Comparison of ENCODE assay signal across 11 mouse cellular contexts in genomic region chr10:42862806-42863205, GRCm38 (mm10). TPM values are rescaled to one million over a fixed set of nuclear protein-coding genes. Genes with fewer than 3 reads are reported as not detected.
A peak's percentile ranks its signal among the peaks of the same experiment; 100 is the strongest.
DNase-seq lines count a peak whose midpoint lies in the region; ATAC-seq lines count a peak whose summit lies in the region.
"Had no signal": no experiment of that assay in that cellular context is flagged by ENCODE, and none has a peak within 500 bp of the region (broad histone marks: within the 10 kb centered on the region; RNA-seq: fewer than 3 reads in every experiment).

No protein-coding gene starts in this region.

- H3K4me2 ChIP-seq in hindbrain, embryonic 13.5 days = peak overlapping the region; percentile 55; the same call in 1 of the 2 replicates
- no peak overlapping the region for H3K4me2 ChIP-seq in hindbrain, embryonic 12.5 days (replicated peaks)
- 0 out of 2 replicates have a peak overlapping the region, but pooled peaks have one; percentile 9 for H3K4me2 ChIP-seq in midbrain, embryonic 13.5 days (replicated peaks)
- H3K4me2 ChIP-seq in forebrain, embryonic 16.5 days (ENCODE audit: low read length) = peak overlapping the region; percentile 54; the same call in 1 of the 2 replicates
- H3K4me2 ChIP-seq in neural tube, embryonic 15.5 days = peak overlapping the region; percentile 64

- H3K36me3 ChIP-seq in hindbrain, embryonic 13.5 days = no peaks in the 10 kb centered on the region
- H3K36me3 ChIP-seq in hindbrain, embryonic 12.5 days = no peaks in the 10 kb centered on the region
- H3K36me3 ChIP-seq in midbrain, embryonic 13.5 days = no peaks in the 10 kb centered on the region
- H3K36me3 ChIP-seq in midbrain, embryonic 10.5 days = no peaks in the 10 kb centered on the region
- H3K36me3 ChIP-seq in forebrain, embryonic 16.5 days (ENCODE audit: control insufficient read depth, insufficient read depth) = no peaks in the 10 kb centered on the region
- H3K36me3 ChIP-seq in neural tube, embryonic 15.5 days = no peaks in the 10 kb centered on the region
- H3K36me3 ChIP-seq: G1E; liver, embryonic 12.5 days had no signal

- no peak for ATAC-seq in hindbrain, embryonic 13.5 days (ENCODE audit: low FRiP score)
- no peak for ATAC-seq in hindbrain, embryonic 12.5 days (ENCODE audit: low FRiP score)
- ATAC-seq in midbrain, embryonic 13.5 days = no peak
- no peak for ATAC-seq in forebrain, embryonic 16.5 days
- no peak for ATAC-seq in neural tube, embryonic 15.5 days (ENCODE audit: low FRiP score)
- ATAC-seq: liver, embryonic 12.5 days had no signal

- 90% methylated on average over 4 of the region's 4 CpGs for WGBS in hindbrain, embryonic 13.5 days
- WGBS in hindbrain, embryonic 12.5 days = 84% methylated on average over 4 of the region's 4 CpGs
- WGBS in midbrain, embryonic 13.5 days = 84% methylated on average over 4 of the region's 4 CpGs
- 92% methylated on average over 4 of the region's 4 CpGs for WGBS in midbrain, embryonic 10.5 days
- 78% methylated on average over 4 of the region's 4 CpGs for WGBS in forebrain, embryonic 16.5 days
- WGBS in neural tube, embryonic 15.5 days = 80% methylated on average over 4 of the region's 4 CpGs

- no peak overlapping the region for H3K4me3 ChIP-seq in hindbrain, embryonic 13.5 days
- no peak overlapping the region for H3K4me3 ChIP-seq in hindbrain, embryonic 12.5 days
- no peak overlapping the region for H3K4me3 ChIP-seq in midbrain, embryonic 13.5 days (replicated peaks)
- H3K4me3 ChIP-seq in midbrain, embryonic 10.5 days = no peak overlapping the region
- H3K4me3 ChIP-seq in forebrain, embryonic 16.5 days (replicated peaks; ENCODE audit: low read length) = no peak overlapping the region
- no peak overlapping the region for H3K4me3 ChIP-seq in neural tube, embryonic 15.5 days (replicated peaks)

- H3K27me3 ChIP-seq in hindbrain, embryonic 13.5 days = 0 out of 2 replicates have a peak, but pooled peaks cover 11% of the 10 kb centered on the region
- H3K27me3 ChIP-seq in hindbrain, embryonic 12.5 days = no peaks in the 10 kb centered on the region; the same call in 1 of the 2 replicates
- no peaks in the 10 kb centered on the region for H3K27me3 ChIP-seq in midbrain, embryonic 13.5 days
- peaks cover 17% of the 10 kb centered on the region; the same call in 1 of the 2 replicates for H3K27me3 ChIP-seq in midbrain, embryonic 10.5 days (ENCODE audit: low read depth, poor library complexity, severe bottlenecking)
- peaks cover 8% of the 10 kb centered on the region; the same call in 1 of the 2 replicates for H3K27me3 ChIP-seq in forebrain, embryonic 16.5 days (replicated peaks; ENCODE audit: control insufficient read depth, insufficient read depth, low read length)
- H3K27me3 ChIP-seq in neural tube, embryonic 15.5 days (replicated peaks) = no peaks in the 10 kb centered on the region

- peaks cover 62% of the 10 kb centered on the region for H3K4me1 ChIP-seq in hindbrain, embryonic 13.5 days (replicated peaks)
- H3K4me1 ChIP-seq in hindbrain, embryonic 12.5 days = peaks cover 39% of the 10 kb centered on the region
- peaks cover 58% of the 10 kb centered on the region for H3K4me1 ChIP-seq in midbrain, embryonic 13.5 days (replicated peaks)
- H3K4me1 ChIP-seq in midbrain, embryonic 10.5 days = peaks cover 38% of the 10 kb centered on the region
- H3K4me1 ChIP-seq in forebrain, embryonic 16.5 days (replicated peaks; ENCODE audit: control insufficient read depth, insufficient read depth, low read length) = peaks cover 39% of the 10 kb centered on the region
- peaks cover 41% of the 10 kb centered on the region for H3K4me1 ChIP-seq in neural tube, embryonic 15.5 days
- H3K4me1 ChIP-seq: liver, embryonic 12.5 days had no signal

- DNase-seq in midbrain, embryonic 10.5 days (ENCODE audit: low spot score) = no peak
- DNase-seq in left cerebral cortex, adult 8-10 months (ENCODE audit: low spot score in 2 of 2) = no peak
- DNase-seq in right cerebral cortex, adult 2 months (ENCODE audit: low spot score in 2 of 2) = no peak
- DNase-seq: cerebellum, adult 11-12 months had no signal

- no peak overlapping the region for H3K9ac ChIP-seq in hindbrain, embryonic 13.5 days
- H3K9ac ChIP-seq in hindbrain, embryonic 12.5 days = no peak overlapping the region
- no peak overlapping the region for H3K9ac ChIP-seq in midbrain, embryonic 13.5 days (replicated peaks)
- H3K9ac ChIP-seq in forebrain, embryonic 16.5 days (replicated peaks; ENCODE audit: low read depth, low read length) = no peak overlapping the region
- H3K9ac ChIP-seq in neural tube, embryonic 15.5 days (replicated peaks) = no peak overlapping the region
- H3K9ac ChIP-seq: liver, embryonic 12.5 days had no signal

- no peak overlapping the region for H3K27ac ChIP-seq in hindbrain, embryonic 13.5 days
- no peak overlapping the region for H3K27ac ChIP-seq in hindbrain, embryonic 12.5 days
- no peak overlapping the region for H3K27ac ChIP-seq in midbrain, embryonic 13.5 days
- no peak overlapping the region for H3K27ac ChIP-seq in midbrain, embryonic 10.5 days (replicated peaks)
- H3K27ac ChIP-seq in forebrain, embryonic 16.5 days (ENCODE audit: low read length) = no peak overlapping the region
- no peak overlapping the region for H3K27ac ChIP-seq in neural tube, embryonic 15.5 days (replicated peaks)
- H3K27ac ChIP-seq: liver, embryonic 12.5 days had no signal

- H3K9me3 ChIP-seq in hindbrain, embryonic 13.5 days = no peaks in the 10 kb centered on the region
- no peaks in the 10 kb centered on the region for H3K9me3 ChIP-seq in hindbrain, embryonic 12.5 days (replicated peaks)
- H3K9me3 ChIP-seq in midbrain, embryonic 13.5 days = no peaks in the 10 kb centered on the region
- H3K9me3 ChIP-seq in midbrain, embryonic 10.5 days (replicated peaks) = no peaks in the 10 kb centered on the region
- no peaks in the 10 kb centered on the region for H3K9me3 ChIP-seq in forebrain, embryonic 16.5 days (ENCODE audit: control insufficient read depth, low read length)
- H3K9me3 ChIP-seq in neural tube, embryonic 15.5 days (replicated peaks) = no peaks in the 10 kb centered on the region
- H3K9me3 ChIP-seq: G1E; liver, embryonic 12.5 days had no signal

RNA-seq across cellular contexts. Expression of gene Scml4, which starts 2.6 kb away (rescaled TPM):
- 7.1 and 10.2 TPM in 2 replicates for polyA plus RNA-seq in hindbrain, embryonic 13.5 days (2015; fragmentation: Nextera tagmentation; extraction: Ambion mirVana)
- 4.0 and 4.3 TPM in 2 replicates for polyA plus RNA-seq in hindbrain, embryonic 12.5 days (2016; fragmentation: Nextera tagmentation; extraction: Ambion mirVana)
- polyA plus RNA-seq in midbrain, embryonic 13.5 days (2015; fragmentation: Nextera tagmentation; extraction: Ambion mirVana) = 10.3 and 11.3 TPM in 2 replicates
- 0.17 and 0.97 TPM in 2 replicates for polyA plus RNA-seq in midbrain, embryonic 10.5 days (2016; fragmentation: Nextera tagmentation; extraction: Ambion mirVana)
- polyA plus RNA-seq in forebrain, embryonic 16.5 days (2015; fragmentation: Nextera tagmentation; extraction: Ambion mirVana) = 9.5 and 10.4 TPM in 2 replicates
- 7.9 and 9.0 TPM in 2 replicates for polyA plus RNA-seq in neural tube, embryonic 15.5 days (2015; fragmentation: Nextera tagmentation; extraction: Ambion mirVana)
- total RNA-seq in left cerebral cortex, adult 8-10 months (2022) = 1 to 10 TPM; 2.7 to 6.2 (median 3.1) TPM
- total RNA-seq: G1E had no signal
- polyA plus RNA-seq: G1E had no signal
